Mouse (Mus musculus): ENCODE results near the gene Rgs3. TPM values are rescaled to one million over a fixed set of nuclear protein-coding genes. Genes with fewer than 3 reads are reported as not detected.

The Rgs3 gene
- polyA plus RNA-seq, 1 experiment from 2014 or later = 30.1 TPM

DNA sequence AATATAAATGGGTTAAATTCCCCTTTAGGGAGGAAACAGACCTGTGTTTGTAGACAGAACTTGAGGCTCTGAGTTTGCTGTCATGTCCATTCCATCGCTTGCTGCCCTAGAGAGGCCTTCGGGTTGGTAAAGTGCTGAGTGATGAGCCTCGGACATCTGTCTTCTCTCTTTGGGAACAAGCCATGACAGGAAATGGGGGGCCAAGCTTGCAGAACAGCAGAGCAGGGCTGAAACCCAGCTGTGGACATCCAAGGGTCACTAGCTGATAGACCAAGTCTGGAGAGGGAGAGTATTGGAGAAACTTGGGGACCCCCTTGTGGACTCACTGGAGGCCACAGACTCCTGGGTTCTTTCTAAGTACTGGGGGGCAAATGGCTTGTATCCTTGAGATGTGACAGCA lies 177.3 kb downstream of the Rgs3 start:
- peaks cover 5% of the 10 kb centered on the region; the same call in 1 of the 2 replicates for H3K4me1 ChIP-seq (ENCODE audit: control insufficient read depth, insufficient read depth, low read length)
- no peaks in the 10 kb centered on the region for H3K27me3 ChIP-seq (ENCODE audit: control insufficient read depth, insufficient read depth, low read length)
- H3K4me3 ChIP-seq (ENCODE audit: low read depth, low read length) = no peak overlapping the region
- no peak overlapping the region for H3K4me2 ChIP-seq (ENCODE audit: low read depth, low read length)
- no peak for ATAC-seq (ENCODE audit: low read depth)
- WGBS = 89% methylated on average over 3 of the region's 3 CpGs
- H3K36me3 ChIP-seq (ENCODE audit: control insufficient read depth, insufficient read depth, low read length) = no peaks in the 10 kb centered on the region
- no peak overlapping the region for H3K27ac ChIP-seq (ENCODE audit: low read depth, low read length)
- no peak overlapping the region for H3K9ac ChIP-seq (replicated peaks; ENCODE audit: low read depth, low read length)
- H3K9me3 ChIP-seq (ENCODE audit: control insufficient read depth, low read length) = no peaks in the 10 kb centered on the region

DNA sequence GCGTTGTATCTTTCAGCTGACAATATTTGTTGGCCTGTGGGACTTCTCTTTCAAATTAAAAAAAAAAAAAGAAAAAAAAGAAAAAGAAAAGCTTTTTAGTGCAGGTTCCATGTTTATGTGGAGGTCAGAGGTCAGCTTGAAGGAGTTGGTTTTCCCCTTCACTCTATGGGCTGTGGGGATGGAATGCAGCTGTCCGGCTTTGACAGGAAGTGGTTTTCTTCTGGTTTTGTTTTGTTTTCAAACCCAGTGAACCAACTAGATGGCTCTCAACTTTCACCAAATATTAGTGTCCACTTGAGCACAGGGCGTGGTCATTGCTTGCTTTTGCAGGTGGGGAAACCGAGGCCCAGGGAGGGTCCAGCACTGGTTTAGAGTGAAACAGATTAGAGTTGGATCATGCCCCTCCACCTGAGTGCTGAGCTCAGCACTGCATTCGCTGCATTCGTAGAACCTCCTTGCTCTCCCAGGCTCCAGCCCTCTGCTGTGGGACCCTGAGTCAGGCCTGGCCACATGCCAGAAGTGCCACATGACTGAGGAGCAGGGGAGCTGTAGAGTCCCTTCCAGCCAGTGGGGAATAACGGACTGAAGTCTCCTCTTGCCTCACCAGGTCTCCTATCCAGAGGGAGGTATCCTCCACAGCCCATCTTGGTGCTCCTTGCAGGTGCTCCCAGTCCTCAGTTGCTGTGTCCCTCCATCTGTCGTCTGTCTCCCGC lies 178.5 kb downstream of the Rgs3 start:
- Histone ChIP-seq H3K4me2 (ENCODE audit: low read depth, low read length) (no peak overlapping the region), H3K36me3 (ENCODE audit: control insufficient read depth, insufficient read depth, low read length) (no peaks in the 10 kb centered on the region), H3K27me3 (ENCODE audit: control insufficient read depth, insufficient read depth, low read length) (no peaks in the 10 kb centered on the region), H3K9ac (replicated peaks; ENCODE audit: low read depth, low read length) (no peak overlapping the region), H3K4me1 (ENCODE audit: control insufficient read depth, insufficient read depth, low read length) (peaks cover 5% of the 10 kb centered on the region; the same call in 1 of the 2 replicates), H3K4me3 (ENCODE audit: low read depth, low read length) (no peak overlapping the region), H3K27ac (ENCODE audit: low read depth, low read length) (no peak overlapping the region), H3K9me3 (ENCODE audit: control insufficient read depth, low read length) (no peaks in the 10 kb centered on the region)
- peak; percentile 54; the same call in 1 of the 2 replicates for ATAC-seq (ENCODE audit: low read depth)
- 65% methylated on average over 9 of the region's 9 CpGs for WGBS

DNA sequence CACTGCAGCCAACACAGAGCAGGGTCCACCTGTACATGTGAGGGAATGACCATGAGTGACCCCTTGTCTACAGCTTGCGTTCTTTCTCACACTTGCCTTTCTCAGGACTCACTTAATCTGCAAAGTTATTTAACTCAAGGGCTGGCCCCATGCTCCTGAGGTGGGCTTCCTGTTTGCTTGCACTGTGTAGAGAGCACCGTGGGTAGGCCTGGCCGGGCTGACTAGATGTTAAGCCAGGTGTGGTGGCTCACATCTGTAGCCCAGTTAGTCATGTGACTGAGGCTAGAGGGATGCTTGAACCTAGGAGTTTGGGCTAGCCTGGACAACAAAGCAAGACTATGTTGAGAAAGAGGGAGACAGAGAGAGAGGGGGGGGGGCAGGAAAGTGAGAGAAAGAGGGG lies 179.3 kb downstream of the Rgs3 start:
- no peak overlapping the region for H3K4me3 ChIP-seq (ENCODE audit: low read depth, low read length)
- no peaks in the 10 kb centered on the region for H3K36me3 ChIP-seq (ENCODE audit: control insufficient read depth, insufficient read depth, low read length)
- H3K9ac ChIP-seq (replicated peaks; ENCODE audit: low read depth, low read length) = no peak overlapping the region
- H3K4me2 ChIP-seq (ENCODE audit: low read depth, low read length) = no peak overlapping the region
- ATAC-seq (ENCODE audit: low read depth) = no peak
- no peaks in the 10 kb centered on the region for H3K27me3 ChIP-seq (ENCODE audit: control insufficient read depth, insufficient read depth, low read length)
- no peak overlapping the region for H3K27ac ChIP-seq (ENCODE audit: low read depth, low read length)
- peaks cover 5% of the 10 kb centered on the region; the same call in 1 of the 2 replicates for H3K4me1 ChIP-seq (ENCODE audit: control insufficient read depth, insufficient read depth, low read length)
- H3K9me3 ChIP-seq (ENCODE audit: control insufficient read depth, low read length) = no peaks in the 10 kb centered on the region
- WGBS = 90% methylated on average over 3 of the region's 3 CpGs

DNA sequence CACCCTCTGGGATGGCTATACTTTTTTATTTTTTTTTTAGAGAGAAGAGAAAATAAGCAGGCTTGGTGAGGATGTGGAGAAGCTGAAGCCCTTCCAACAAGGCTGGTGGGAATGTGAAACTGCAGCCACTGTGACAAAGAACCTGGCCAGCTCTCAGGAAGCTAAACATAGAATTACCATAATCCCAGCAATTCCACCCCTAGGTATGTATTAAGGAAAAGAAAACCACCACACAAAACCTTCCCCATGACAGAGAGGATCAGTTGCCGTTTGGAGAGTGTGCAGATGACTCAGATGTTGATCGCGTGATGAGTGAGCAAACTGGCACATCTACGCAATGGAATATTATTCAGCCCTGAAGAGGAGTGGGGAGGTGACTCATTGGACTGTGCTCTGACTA lies 179.9 kb downstream of the Rgs3 start:
- no peak overlapping the region for H3K9ac ChIP-seq (replicated peaks; ENCODE audit: low read depth, low read length)
- H3K4me2 ChIP-seq (ENCODE audit: low read depth, low read length) = no peak overlapping the region
- H3K27ac ChIP-seq (ENCODE audit: low read depth, low read length) = no peak overlapping the region
- peaks cover 5% of the 10 kb centered on the region; the same call in 1 of the 2 replicates for H3K4me1 ChIP-seq (ENCODE audit: control insufficient read depth, insufficient read depth, low read length)
- H3K27me3 ChIP-seq (ENCODE audit: control insufficient read depth, insufficient read depth, low read length) = no peaks in the 10 kb centered on the region
- WGBS = 94% methylated on average over 4 of the region's 4 CpGs
- H3K4me3 ChIP-seq (ENCODE audit: low read depth, low read length) = no peak overlapping the region
- no peak for ATAC-seq (ENCODE audit: low read depth)
- H3K36me3 ChIP-seq (ENCODE audit: control insufficient read depth, insufficient read depth, low read length) = no peaks in the 10 kb centered on the region
- H3K9me3 ChIP-seq (ENCODE audit: control insufficient read depth, low read length) = no peaks in the 10 kb centered on the region

DNA sequence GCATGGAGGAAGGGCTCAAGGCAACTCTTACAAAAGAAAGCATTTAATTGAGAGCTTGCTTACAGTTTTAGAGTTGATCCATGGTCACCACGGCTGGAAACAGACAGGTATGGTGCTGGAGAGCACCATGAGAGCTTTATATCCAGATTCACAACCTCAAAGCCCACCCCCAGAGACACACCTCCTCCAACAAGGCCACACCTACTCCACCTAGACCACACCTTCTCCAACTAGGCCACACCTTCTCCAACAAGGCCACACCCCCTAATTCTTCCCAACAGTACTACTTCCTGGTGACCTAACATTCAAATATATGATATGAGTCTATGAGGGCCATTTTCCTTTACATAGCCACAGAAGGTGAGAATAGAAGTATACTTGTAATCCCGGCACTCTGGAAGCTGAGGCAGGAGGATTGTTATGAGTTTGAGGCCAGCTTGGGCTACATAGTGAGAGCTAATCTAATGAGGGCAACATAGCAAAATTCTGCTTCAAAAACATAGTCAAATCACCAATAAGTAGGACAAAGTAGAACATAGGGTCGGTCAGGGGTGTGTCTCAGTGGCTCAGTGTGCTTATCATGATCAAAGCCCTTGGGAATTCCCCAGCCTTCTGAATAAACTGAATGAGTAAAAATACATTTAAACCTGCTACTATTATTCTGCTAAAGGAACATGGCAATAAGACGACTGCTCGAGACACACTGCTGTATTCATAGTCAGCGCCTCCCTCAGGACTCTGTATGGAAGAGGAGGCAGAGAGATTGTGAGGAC lies 180.8 kb downstream of the Rgs3 start:
- ATAC-seq (ENCODE audit: low read depth) = no peak
- Histone ChIP-seq H3K36me3 (ENCODE audit: control insufficient read depth, insufficient read depth, low read length) (no peaks in the 10 kb centered on the region), H3K27me3 (ENCODE audit: control insufficient read depth, insufficient read depth, low read length) (no peaks in the 10 kb centered on the region), H3K4me2 (ENCODE audit: low read depth, low read length) (no peak overlapping the region), H3K27ac (ENCODE audit: low read depth, low read length) (no peak overlapping the region), H3K4me3 (ENCODE audit: low read depth, low read length) (no peak overlapping the region), H3K9me3 (ENCODE audit: control insufficient read depth, low read length) (no peaks in the 10 kb centered on the region), H3K4me1 (ENCODE audit: control insufficient read depth, insufficient read depth, low read length) (peaks cover 6% of the 10 kb centered on the region; the same call in 1 of the 2 replicates), H3K9ac (replicated peaks; ENCODE audit: low read depth, low read length) (no peak overlapping the region)
- 88% methylated on average over 6 of the region's 6 CpGs for WGBS

DNA sequence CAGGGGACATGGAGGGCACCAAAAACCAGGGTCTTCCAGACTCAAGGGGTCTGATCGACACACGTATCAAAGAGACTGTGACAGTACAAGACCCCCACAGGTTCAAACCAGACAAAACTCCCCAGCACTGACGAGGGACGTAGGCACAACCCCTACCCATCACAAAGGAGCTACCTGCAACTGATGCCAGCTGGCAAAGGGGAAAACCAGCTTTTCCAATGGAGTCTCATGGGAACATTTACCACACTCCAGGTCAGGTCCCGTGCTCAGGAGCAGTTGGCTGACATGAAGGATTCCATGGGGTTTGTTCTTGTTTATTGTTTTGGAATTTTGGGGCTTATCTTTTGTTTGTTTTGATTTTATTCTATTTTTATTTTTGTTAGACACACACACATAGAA lies 181.4 kb downstream of the Rgs3 start:
- Histone ChIP-seq H3K4me3 (ENCODE audit: low read depth, low read length) (no peak overlapping the region), H3K9me3 (ENCODE audit: control insufficient read depth, low read length) (no peaks in the 10 kb centered on the region), H3K27me3 (ENCODE audit: control insufficient read depth, insufficient read depth, low read length) (no peaks in the 10 kb centered on the region), H3K9ac (replicated peaks; ENCODE audit: low read depth, low read length) (no peak overlapping the region), H3K27ac (ENCODE audit: low read depth, low read length) (no peak overlapping the region), H3K4me1 (ENCODE audit: control insufficient read depth, insufficient read depth, low read length) (0 out of 2 replicates have a peak, but pooled peaks cover 2% of the 10 kb centered on the region), H3K36me3 (ENCODE audit: control insufficient read depth, insufficient read depth, low read length) (no peaks in the 10 kb centered on the region), H3K4me2 (ENCODE audit: low read depth, low read length) (no peak overlapping the region)
- ATAC-seq (ENCODE audit: low read depth) = no peak
- 67% methylated on average over 5 of the region's 5 CpGs for WGBS

DNA sequence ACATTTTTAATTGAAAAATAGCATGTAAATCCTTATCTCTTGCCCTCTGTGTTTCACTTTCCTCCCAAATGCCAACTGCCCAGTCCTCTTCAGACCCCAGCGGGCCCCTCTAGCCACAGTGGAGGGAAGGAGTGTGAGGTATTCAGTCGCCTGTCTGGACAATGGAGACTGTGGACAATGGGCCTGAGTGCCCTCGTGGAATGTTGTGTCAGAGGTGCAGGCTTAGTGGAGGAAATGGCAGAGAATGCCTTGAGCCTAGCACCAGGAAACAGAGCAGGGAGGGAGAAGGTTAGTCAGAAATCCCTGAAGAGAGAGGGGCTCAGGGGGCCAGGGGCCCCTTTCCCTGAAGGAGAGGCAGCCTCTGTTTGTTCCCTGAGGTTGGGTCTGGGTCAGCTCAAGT lies 182.0 kb downstream of the Rgs3 start:
- 18% methylated on average over 3 of the region's 3 CpGs for WGBS
- Histone ChIP-seq H3K9ac (replicated peaks; ENCODE audit: low read depth, low read length) (no peak overlapping the region), H3K27me3 (ENCODE audit: control insufficient read depth, insufficient read depth, low read length) (no peaks in the 10 kb centered on the region), H3K4me2 (ENCODE audit: low read depth, low read length) (no peak overlapping the region), H3K9me3 (ENCODE audit: control insufficient read depth, low read length) (no peaks in the 10 kb centered on the region), H3K27ac (ENCODE audit: low read depth, low read length) (no peak overlapping the region), H3K36me3 (ENCODE audit: control insufficient read depth, insufficient read depth, low read length) (no peaks in the 10 kb centered on the region), H3K4me1 (ENCODE audit: control insufficient read depth, insufficient read depth, low read length) (0 out of 2 replicates have a peak, but pooled peaks cover 2% of the 10 kb centered on the region), H3K4me3 (ENCODE audit: low read depth, low read length) (no peak overlapping the region)
- no peak for ATAC-seq (ENCODE audit: low read depth)

DNA sequence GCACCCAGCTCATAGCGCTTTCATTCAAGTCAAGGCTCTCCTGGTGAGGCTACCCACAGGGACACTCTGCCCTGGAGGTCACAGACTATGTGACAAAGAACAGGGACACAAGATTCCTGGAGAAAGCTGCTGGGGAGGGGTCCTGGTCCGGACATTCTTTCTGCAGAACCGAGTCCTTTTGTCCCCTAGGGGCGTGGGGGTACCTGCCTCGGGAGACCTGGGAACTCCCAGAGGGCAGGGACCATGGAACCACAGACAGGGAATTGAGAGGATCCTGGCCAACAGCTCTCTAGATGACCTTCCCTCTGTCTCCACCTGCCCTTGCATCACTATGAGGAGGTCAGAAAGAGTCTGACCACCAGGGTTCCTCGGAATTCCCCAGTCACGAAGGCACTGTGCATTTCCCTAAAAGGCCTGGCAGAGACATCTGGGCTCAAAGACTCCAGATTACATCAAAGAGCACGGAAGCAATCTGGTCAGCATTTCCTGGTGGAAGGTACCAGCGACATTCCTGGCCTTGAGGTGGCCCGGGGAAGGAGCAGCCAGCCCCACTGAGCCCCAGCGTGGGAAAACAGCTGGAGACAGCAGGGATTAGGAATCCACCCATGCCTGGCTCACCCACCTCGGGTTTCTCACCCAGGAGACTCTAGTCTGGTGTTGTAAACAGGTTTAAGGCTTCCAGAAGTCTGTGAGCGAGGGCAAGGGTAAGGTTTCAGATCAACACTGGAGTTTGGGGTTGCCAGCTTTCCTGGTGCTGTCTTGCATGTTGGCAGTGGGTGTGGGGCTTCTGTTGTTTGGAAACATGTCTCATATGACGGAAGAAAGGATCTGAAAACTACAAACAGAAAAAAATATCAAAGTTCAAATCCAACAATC lies 183.5 kb downstream of the Rgs3 start:
- Histone ChIP-seq H3K36me3 (ENCODE audit: control insufficient read depth, insufficient read depth, low read length) (no peaks in the 10 kb centered on the region), H3K4me2 (ENCODE audit: low read depth, low read length) (no peak overlapping the region), H3K4me3 (ENCODE audit: low read depth, low read length) (no peak overlapping the region), H3K9ac (replicated peaks; ENCODE audit: low read depth, low read length) (no peak overlapping the region), H3K27me3 (ENCODE audit: control insufficient read depth, insufficient read depth, low read length) (no peaks in the 10 kb centered on the region), H3K27ac (ENCODE audit: low read depth, low read length) (no peak overlapping the region), H3K4me1 (ENCODE audit: control insufficient read depth, insufficient read depth, low read length) (0 out of 2 replicates have a peak, but pooled peaks cover 2% of the 10 kb centered on the region), H3K9me3 (ENCODE audit: control insufficient read depth, low read length) (no peaks in the 10 kb centered on the region)
- WGBS = 66% methylated on average over 14 of the region's 14 CpGs
- no peak for ATAC-seq (ENCODE audit: low read depth)

Data from neural tube, embryonic 14.5 days (tissue).